Mouse (Mus musculus) erythroblast, embryonic 14.5 days (primary cell): ENCODE results near the gene Cdk8. TPM values are rescaled to one million over a fixed set of nuclear protein-coding genes. Genes with fewer than 3 reads are reported as not detected.

Experiments
- H3K27me3 ChIP-seq: 2 replicates; pipeline ENCODE4 v1.6.1; 2012; ENCODE audit warnings: inconsistent platforms; ENCODE audit not compliant: control insufficient read depth
- H3K36me3 ChIP-seq: 2 replicates; pipeline ENCODE4 v1.6.1; 2012; ENCODE audit warnings: mild to moderate bottlenecking, inconsistent platforms; ENCODE audit not compliant: control insufficient read depth
- H3K4me1 ChIP-seq: 2 replicates; pipeline ENCODE4 v1.6.1; 2012; ENCODE audit warnings: inconsistent platforms; ENCODE audit not compliant: control insufficient read depth
- H3K4me3 ChIP-seq: replicated peaks from 2 replicates; pipeline ENCODE3; 2012; ENCODE audit warnings: moderate library complexity, mild to moderate bottlenecking, inconsistent platforms
- H3K9me3 ChIP-seq: 2 replicates; pipeline ENCODE4 v1.6.1; 2012; ENCODE audit warnings: low read length, inconsistent platforms, mixed read lengths; ENCODE audit not compliant: control insufficient read depth
- GATA1 ChIP-seq: IDR thresholded peaks from 2 replicates; pipeline ENCODE4 v1.6.1; 2012; ENCODE audit warnings: low read length, inconsistent platforms, mixed read lengths
- TAL1 ChIP-seq: IDR thresholded peaks from 3 replicates; pipeline ENCODE4 v1.6.1; 2012; ENCODE audit warnings: low read length, inconsistent platforms, mixed read lengths
- polyA plus RNA-seq: library from polyadenylated mRNA; stranded (reverse); fragments of >175 nt; gene quantifications from 2 replicates; pipeline ENCODE4 v1.2.3, GENCODE M21; 2012

The Cdk8 gene
- polyA plus RNA-seq, 1 experiment: 11.8 TPM

- H3K36me3 ChIP-seq: no peaks in the 10 kb centered on the region
- H3K27me3 ChIP-seq: no peaks in the 10 kb centered on the region
- TF ChIP-seq TAL1 (no peak), GATA1 (no peak)
- peaks cover 12% of the 10 kb centered on the region; the same call in 1 of the 2 replicates for H3K9me3 ChIP-seq
- H3K4me3 ChIP-seq: no peak overlapping the region
- peaks cover 13% of the 10 kb centered on the region for H3K4me1 ChIP-seq
Observed at GRCm38 (mm10) chr5:146344911-146345686, 114.1 kb downstream of the Cdk8 start.

- peaks cover 17% of the 10 kb centered on the region; the same call in 1 of the 2 replicates for H3K9me3 ChIP-seq
- no peaks in the 10 kb centered on the region for H3K27me3 ChIP-seq
- H3K4me1 ChIP-seq: no peaks in the 10 kb centered on the region; the same call in 1 of the 2 replicates
- no peak for TF ChIP-seq GATA1
- TF ChIP-seq TAL1: no peak
- H3K36me3 ChIP-seq: no peaks in the 10 kb centered on the region
- no peak overlapping the region for H3K4me3 ChIP-seq
Observed at GRCm38 (mm10) chr5:146347081-146347480, 116.1 kb downstream of the Cdk8 start.

GRCm38 (mm10) chr5:146349183-146349582 lies 118.2 kb downstream of the Cdk8 start:
- TF ChIP-seq TAL1 (no peak), GATA1 (no peak)
- Histone ChIP-seq H3K4me1 (no peaks in the 10 kb centered on the region; the same call in 1 of the 2 replicates), H3K27me3 (no peaks in the 10 kb centered on the region), H3K4me3 (no peak overlapping the region), H3K36me3 (no peaks in the 10 kb centered on the region), H3K9me3 (peaks cover 16% of the 10 kb centered on the region; the same call in 1 of the 2 replicates)

- no peaks in the 10 kb centered on the region for H3K4me1 ChIP-seq
- H3K4me3 ChIP-seq: no peak overlapping the region
- TF ChIP-seq TAL1 (no peak), GATA1 (no peak)
- peaks cover 9% of the 10 kb centered on the region; the same call in 1 of the 2 replicates for H3K9me3 ChIP-seq
- no peaks in the 10 kb centered on the region for H3K36me3 ChIP-seq
- no peaks in the 10 kb centered on the region for H3K27me3 ChIP-seq
Observed at GRCm38 (mm10) chr5:146350784-146351183, 119.8 kb downstream of the Cdk8 start.

GRCm38 (mm10) chr5:146352006-146352405 lies 121.0 kb downstream of the Cdk8 start:
- no peaks in the 10 kb centered on the region for H3K27me3 ChIP-seq
- no peaks in the 10 kb centered on the region for H3K4me1 ChIP-seq
- H3K4me3 ChIP-seq: no peak overlapping the region
- peaks cover 12% of the 10 kb centered on the region for H3K9me3 ChIP-seq
- no peaks in the 10 kb centered on the region for H3K36me3 ChIP-seq
- no peak for TF ChIP-seq GATA1
- no peak for TF ChIP-seq TAL1

Other genes with a start within 250 kb of the Cdk8 start
- 0.02 TPM in 1 of 2 replicates, not detected in the other for gene Cyp3a25, start 221.6 kb upstream of the Cdk8 start, polyA plus RNA-seq
- gene Cyp3a59, start 152.0 kb upstream of the Cdk8 start, polyA plus RNA-seq: not detected in 2 replicates
- not detected in 2 replicates for gene Gm5565, start 70.7 kb upstream of the Cdk8 start, polyA plus RNA-seq
- gene Gm6309, start 60.5 kb upstream of the Cdk8 start, polyA plus RNA-seq: not detected in 2 replicates
- gene 1700001J03Rik, start 45.9 kb upstream of the Cdk8 start, polyA plus RNA-seq: not detected in 2 replicates
- gene Rnf6, start 9.7 kb upstream of the Cdk8 start, polyA plus RNA-seq: 0.90 and 1.8 TPM in 2 replicates
- not detected in 2 replicates for gene Wasf3, start 153.8 kb downstream of the Cdk8 start, polyA plus RNA-seq